Mouse (Mus musculus): ENCODE measurements around the gene A630095E13Rik.
"Not testable (repeated sequence)": the region's sequence is repeated elsewhere in the genome, so short reads cannot be mapped to it uniquely, and the experiment has no call there.

A630095E13Rik gene

GRCm38 (mm10) chr9:36643276-36643675 lies at the start of gene A630095E13Rik:
Gene A630095E13Rik, minus strand, starts transcription at chr9:36643376.
- not testable (repeated sequence) for DNase-seq

GRCm38 (mm10) chr9:36692920-36693319 lies 49.7 kb upstream of the A630095E13Rik start, which contains the start of gene Acrv1:
Gene Acrv1, plus strand, starts transcription at chr9:36693220.
- DNase-seq = no peak

DNA sequence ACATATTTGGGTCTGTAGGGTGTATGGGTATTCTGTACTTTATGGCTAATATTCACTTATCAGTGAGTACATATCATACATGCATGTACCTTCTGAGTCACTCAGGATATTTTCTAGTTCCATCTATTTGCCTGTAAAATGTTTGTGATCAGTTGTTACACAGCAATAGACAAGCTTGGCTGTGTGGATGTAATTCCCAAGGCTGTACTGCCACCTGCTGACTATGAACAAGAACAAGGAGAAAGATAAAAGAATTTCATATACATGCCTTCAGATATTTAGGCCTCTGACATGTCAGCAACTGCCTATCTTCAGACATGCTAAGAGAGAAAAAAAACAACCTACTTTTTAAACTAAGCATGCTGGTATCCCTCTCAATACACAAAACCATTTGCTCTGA lies 44.2 kb upstream of the A630095E13Rik start:
- DNase-seq = no peak

DNA sequence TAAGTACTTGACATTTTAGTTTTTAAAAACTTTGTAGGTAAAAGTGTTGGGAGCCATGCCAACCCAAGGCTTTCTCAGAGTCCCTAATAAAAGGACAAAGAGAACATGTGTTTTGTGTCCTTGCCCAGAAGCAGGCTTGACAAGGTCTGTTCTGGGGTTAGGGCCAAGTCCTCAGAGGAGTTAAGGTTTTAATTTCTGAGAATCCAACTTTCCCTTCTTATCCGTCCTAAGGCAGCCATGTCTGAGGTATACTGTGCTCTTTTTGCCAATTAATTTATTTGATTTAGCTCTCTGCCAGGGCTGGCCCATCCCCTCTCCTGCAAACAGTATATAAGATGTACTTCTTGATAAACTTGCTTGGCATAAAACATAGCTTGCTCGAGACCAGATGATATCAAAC lies 38.2 kb upstream of the A630095E13Rik start:
- no peak for DNase-seq
